Mouse (Mus musculus): ENCODE data around the gene Fam57b.

The Fam57b gene

DNA sequence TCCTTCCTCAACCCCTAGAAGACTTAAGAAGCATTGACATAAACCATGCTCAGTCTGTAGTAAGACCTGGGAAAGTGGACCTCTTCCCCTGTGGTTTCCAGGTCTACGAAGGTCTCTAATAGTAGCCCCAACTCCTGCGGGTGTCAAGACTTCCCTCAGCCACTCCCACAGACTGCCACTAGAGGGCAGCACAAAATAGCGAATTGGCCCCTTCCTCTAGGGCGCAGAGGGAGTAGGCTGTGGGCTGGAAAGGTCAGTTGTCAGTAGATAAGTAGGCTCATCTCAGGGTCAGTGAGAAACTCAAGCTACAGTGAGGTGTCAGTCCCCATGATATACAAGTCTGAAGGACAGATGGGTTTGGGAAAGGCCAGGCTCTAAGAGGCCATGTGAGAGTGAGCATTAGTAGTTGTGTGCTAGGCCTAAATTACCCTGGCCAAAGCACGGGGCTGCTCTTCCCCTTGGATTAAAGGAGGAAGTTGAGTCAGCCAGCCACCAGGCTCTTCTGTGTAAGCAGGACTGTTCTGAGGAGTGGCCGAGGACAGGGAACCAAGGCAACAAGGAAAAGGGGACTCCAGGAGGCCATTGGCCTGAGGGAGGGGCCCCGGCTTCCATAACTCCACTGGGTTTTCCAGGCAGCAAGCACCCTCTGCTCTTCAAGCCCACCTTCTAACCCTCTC, 24.5 kb downstream of the Fam57b start:
- ATAC-seq (ENCODE audit: insufficient number of reproducible peaks, low FRiP score, low TSS enrichment) = peak; percentile 62; the same call in 1 of the 2 replicates

DNA sequence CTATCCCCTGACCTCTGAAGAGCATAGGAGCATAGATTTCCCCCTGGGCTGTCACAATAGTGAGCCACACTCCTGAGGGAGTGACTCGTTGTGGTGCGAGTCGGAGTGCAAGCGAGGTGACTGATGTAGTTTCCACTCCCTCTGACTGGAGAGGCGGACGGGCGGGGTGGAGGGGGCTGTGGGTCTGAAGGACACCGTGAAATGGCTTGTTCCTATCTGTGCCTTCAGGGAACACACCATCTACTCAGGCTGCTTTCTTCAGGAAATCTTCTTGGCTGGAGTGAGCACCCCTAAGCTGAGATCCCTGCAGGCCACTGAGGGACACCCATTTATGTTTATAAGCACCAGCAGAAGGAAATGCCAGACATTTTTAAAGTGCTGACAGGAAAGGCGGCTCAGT, 25.3 kb downstream of the Fam57b start:
- ATAC-seq (ENCODE audit: insufficient number of reproducible peaks, low FRiP score, low TSS enrichment) = 0 out of 2 replicates have a peak, but pooled peaks have one; percentile 9

DNA sequence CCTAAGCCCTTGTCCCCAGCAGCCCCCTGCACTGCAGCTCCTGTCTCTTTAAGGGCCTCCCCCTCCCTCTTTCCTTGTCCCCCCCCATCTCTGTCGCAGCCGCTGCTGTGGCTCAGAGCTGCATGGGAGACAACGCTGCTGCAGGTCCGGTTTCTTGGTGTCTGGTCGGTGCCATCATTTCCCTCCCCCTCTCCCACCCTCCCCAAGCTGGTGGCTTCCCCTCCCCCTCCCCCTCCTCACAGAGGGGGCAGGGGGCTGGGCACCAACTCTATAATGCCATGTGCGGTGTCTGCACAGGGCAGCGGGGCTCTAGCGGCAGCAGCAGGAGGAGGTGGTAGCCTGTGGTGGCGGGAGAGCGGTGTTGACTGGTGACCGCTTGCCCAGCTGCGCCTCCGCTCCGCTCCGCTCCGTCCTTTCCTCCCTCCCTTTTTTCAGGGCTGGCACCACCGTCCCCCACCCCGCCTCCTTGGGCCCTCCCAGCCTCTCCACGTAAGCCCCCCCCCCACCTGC, 25.8 kb downstream of the Fam57b start:
- ATAC-seq (ENCODE audit: insufficient number of reproducible peaks, low FRiP score, low TSS enrichment) = 0 out of 2 replicates have a peak, but pooled peaks have one; percentile 7

DNA sequence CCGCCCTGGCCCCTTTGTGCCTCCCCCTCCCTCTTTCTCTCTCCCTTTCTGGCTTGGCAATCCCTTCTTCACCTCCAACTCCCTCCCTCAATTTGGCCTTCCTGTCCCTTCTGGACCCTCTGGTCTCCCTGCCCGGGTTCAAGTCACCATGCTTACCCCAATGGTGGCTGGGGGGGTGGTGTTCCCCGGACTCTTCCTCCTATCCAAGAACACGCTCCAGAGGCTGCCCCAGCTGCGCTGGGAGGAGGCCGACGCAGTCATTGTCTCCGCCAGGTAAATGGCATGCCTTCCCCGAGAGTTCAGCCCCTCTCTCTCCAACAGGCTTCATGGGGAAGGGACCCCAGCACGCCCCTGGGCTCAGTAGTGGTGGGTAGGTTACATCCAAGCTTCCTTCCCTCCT, 26.5 kb downstream of the Fam57b start:
- no peak for ATAC-seq (ENCODE audit: insufficient number of reproducible peaks, low FRiP score, low TSS enrichment)

DNA sequence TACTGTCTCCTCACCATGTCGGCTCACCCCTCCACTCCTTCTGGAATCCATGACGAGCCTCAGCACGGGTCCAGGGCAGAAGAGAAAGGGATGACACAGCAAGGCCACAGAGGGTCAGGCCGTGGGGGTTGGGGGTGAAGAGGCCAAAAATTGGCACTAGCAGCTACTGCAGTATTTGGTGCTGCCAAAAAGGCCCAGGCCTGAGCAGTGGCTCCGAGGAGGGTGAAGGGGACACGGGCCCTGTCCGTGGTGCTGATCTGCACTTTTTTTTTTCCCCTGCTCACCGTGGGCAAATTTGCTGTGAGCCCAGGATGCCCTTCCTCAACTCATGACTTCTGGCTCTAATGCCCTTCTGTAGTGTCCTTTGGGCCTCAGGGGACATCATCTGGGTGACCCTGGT, 27.9 kb downstream of the Fam57b start:
- no peak for ATAC-seq (ENCODE audit: insufficient number of reproducible peaks, low FRiP score, low TSS enrichment)

DNA sequence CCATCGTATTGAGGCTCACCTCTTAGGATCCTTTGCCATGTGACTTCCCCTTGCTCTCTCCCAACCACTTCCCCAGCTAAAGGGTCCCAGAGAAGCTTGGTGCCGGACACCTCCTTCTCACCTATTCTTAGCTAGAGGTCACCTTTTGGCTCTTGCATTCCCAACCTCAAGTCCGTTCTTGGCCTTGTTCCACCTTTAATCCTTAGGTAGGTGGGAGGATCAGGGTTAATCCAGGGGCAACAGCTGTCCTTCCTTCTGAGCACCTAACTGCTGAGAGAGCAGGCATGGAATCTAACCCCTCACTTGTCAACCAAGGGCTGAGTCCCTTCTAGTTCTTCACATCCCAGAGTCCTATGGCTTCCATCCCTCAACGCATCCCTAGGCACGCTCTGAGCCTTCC, 28.5 kb downstream of the Fam57b start:
- no peak for ATAC-seq (ENCODE audit: insufficient number of reproducible peaks, low FRiP score, low TSS enrichment)

DNA sequence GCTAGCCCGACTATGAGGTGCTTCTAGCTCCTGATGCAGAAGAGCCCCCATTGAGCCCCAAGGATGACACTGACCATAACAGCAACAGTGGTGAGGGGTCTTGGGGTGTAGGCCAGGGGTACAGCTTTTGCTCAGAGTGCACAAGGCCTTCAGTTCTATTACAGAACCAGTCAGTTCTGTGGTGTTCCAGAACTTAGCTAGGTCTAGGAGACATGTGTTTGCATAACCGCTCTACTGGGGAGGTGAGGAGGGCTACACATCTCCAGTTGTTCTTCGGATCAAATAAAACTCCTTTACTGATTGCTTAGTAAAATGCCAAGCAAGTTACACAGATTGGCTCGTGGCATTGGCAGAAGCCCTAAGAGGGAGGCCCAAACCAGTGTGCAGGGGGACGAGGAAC, 34.1 kb downstream of the Fam57b start, which contains the start of gene 4930451I11Rik:
4930451I11Rik (minus strand) TSS at position 101 of the 400 bp plus-strand sequence.
- no peak for ATAC-seq (ENCODE audit: insufficient number of reproducible peaks, low FRiP score, low TSS enrichment)

DNA sequence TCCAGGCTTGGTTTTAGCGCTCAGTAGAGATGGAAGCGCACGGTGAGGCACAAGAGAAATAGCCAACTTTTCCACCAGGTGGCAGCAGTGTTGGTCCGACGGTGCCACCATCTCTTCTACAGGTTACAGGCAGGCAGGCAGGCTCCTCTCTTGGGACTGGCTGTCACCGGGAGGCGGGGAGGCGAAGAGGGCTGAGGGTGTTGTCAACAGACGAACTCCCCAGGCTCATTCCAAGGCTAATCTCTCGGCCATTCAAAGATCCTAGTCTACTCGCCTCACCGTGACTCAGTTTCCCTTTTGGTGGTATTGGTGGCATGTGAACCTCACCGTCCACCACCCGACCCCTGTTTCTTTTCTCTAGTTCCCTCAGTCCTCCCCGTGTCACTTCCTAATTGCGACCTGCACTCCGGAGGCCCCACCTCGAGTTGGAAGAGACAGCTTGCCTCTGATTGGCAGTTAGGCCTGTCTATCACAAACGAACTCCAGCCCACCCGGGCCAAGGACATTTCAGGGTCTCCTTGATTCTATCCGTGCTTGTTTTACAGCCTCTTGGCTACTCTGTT, 34.6 kb downstream of the Fam57b start:
- peak; percentile 79; the same call in 1 of the 2 replicates for ATAC-seq (ENCODE audit: insufficient number of reproducible peaks, low FRiP score, low TSS enrichment)

DNA sequence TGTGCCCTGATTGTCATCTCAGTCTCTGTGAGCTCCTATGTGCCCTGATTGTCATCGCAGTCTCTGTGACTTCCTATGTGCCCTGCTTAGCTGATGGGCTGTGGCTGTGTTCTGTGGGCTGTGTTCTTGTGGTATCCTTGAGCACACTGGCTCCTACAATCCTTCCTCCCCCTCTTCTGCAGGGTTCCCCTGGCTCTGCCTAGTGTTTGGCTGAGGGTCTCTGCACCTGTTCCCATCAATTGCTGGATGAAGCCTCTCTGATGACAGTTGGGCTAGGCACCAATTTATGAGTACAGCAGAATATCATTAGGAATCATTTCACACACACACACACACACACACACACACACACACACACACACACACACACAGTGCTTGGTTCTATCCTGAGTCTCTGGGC, 35.8 kb downstream of the Fam57b start:
- ATAC-seq (ENCODE audit: insufficient number of reproducible peaks, low FRiP score, low TSS enrichment) = no peak

DNA sequence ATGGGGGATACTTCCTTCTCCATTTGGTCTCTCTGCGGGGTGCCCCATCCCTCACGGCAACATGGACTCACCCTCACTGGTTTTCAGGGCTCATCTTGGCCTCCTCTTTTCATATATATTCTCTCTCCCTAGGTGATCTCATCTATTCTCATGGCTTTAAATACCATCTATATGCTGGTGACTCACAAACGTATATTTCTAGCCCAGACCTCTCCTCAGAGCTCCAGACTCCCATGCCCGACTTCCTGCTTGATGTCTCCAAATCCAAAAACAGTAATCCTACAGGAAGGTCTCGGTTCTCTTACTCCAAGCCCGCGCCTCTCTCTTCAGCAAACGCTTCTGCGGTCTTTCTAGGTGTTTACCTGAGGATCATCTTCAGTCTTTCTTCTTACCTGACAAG, 45.8 kb downstream of the Fam57b start:
- no peak for ATAC-seq (ENCODE audit: insufficient number of reproducible peaks, low FRiP score, low TSS enrichment)

DNA sequence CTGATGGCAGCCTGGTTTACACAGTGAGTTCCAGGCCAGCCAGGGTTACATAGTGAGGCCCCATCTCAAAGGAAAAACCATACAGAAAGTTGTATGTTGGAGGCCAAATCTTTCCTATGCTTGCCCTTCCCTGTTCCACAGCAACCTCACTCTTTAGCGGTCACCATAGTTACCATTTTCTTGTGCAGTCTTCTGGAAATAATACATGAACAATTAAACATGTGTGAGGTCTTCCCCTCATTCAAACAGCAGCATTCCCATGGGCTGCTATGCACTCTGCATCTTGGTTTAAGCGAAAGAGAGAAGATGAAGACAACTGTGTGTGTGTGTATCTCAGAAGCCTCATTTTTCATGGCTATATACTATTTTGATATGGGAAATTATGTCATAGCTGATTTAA, 48.0 kb downstream of the Fam57b start:
- no peak for ATAC-seq (ENCODE audit: insufficient number of reproducible peaks, low FRiP score, low TSS enrichment)

DNA sequence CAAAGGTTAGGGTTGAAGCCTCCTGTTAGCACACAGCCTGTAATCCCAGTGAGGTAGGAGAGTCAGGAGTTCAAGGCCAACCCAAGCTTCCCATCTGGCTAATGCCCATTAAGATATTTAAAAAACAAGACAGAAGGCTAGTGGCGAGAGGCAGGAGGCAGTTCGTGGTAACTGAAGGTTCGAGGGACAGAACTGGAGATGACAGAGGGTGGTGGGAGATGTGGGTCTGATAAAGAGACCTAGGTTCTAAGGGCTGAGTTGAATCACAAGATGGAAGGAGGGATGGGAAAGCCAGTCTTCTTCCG, 49.6 kb downstream of the Fam57b start, which contains the start of gene Doc2a:
Doc2a (plus strand) TSS at position 301 of the 305 bp plus-strand sequence.
- ATAC-seq (ENCODE audit: insufficient number of reproducible peaks, low FRiP score, low TSS enrichment) = no peak

DNA sequence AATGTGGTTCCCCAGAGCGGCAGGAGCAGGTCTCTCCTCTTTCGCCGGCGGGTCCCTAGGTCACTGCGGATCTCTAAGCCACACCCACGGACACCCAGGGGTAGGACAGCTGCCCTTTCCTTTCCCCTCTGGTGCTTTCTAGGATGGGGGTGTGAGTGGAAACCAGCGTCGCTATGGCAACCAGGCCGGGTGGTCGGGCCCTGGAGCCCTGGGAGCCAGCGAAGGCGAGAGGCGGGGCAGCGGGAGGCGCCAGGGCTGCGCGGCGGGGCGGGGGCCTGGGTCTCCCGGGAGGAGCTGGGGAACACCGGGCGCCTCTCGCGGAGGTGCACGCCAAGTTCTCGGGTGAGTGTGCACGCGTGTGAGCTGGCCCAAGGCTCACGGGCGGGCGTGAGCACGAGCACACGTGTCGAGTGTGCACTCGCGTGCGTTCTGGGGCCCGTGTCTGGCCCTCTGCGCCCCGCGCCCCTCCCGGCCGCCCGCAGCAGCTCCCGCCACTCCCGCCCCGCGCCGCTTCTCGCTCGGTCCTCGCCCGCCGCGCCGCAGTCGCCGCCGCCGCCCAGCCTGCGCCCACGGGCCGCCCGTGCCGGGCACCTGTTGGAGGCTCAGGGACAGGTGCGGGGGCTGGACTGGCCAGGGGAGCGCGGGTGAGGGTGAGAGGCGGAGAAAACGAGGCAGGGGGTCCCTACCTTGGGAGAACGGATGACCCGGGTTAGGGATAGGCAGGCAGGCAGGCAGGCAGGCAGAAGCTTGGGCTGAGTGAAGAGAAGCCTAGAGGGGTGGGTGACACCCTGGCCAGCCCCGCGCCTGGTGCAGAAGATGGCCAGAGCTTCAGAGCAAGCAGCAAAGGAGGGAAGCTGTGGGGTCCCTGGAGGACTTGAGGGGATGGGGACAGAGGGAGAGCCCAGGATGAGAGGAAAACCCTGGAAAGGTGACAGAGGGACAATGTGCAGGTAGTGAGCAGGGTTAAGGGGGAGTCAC, 50.2 kb downstream of the Fam57b start:
- ATAC-seq (ENCODE audit: insufficient number of reproducible peaks, low FRiP score, low TSS enrichment) = no peak

DNA sequence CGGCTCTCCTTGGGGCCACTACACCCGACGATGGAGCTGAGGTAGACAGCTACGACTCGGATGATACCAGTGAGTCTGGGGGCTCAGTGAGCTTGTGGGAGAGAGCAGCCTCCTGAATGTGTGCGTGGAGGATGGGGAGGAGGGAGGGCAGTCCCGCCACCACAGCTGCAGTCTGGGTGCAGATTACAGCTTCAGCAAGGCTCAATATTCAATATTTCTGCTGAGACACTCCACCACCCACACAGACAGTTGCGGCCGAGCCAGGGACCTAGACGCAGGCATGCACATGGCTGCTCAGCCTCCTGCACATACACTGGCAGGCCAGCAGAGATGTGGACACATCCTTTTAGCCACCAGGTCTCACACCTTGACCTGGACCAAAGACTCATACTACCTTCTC, 51.3 kb downstream of the Fam57b start:
- no peak for ATAC-seq (ENCODE audit: insufficient number of reproducible peaks, low FRiP score, low TSS enrichment)

DNA sequence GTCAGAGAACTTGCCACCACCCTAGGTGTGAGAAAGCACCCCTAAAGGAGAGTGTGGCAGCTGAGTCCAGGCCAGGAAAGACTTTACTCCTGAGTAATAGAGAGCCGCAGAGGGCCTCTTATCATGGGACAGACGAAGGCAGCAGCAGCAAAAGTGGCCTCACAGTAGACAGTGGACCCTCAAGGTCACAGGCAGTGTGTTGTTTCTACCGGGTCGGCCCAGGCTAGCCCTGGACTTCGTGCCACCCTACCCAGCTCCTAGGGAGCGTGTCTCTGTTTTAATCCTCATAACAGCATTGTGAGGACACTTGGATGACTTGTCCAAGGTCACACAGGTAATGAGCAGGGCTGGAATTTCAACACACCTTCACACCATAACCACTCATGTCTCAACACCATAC, 52.7 kb downstream of the Fam57b start:
- ATAC-seq (ENCODE audit: insufficient number of reproducible peaks, low FRiP score, low TSS enrichment) = no peak

DNA sequence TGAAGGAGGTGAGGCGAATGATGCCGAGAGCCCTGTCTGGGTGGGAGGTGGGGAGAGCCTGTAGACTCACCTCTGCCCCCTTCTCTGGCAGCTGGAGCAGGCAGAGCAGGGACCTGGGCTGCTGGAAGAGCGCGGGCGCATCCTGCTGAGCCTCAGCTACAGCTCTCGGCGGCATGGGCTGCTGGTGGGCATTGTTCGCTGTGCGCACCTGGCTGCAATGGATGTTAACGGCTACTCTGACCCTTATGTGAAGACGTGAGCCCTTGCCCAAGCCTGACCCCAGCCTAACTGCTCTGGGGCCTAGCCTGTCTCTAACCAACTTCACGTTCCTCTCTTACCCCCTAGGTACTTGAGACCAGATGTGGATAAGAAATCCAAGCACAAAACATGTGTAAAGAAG, 53.7 kb downstream of the Fam57b start:
- ATAC-seq (ENCODE audit: insufficient number of reproducible peaks, low FRiP score, low TSS enrichment) = no peak

DNA sequence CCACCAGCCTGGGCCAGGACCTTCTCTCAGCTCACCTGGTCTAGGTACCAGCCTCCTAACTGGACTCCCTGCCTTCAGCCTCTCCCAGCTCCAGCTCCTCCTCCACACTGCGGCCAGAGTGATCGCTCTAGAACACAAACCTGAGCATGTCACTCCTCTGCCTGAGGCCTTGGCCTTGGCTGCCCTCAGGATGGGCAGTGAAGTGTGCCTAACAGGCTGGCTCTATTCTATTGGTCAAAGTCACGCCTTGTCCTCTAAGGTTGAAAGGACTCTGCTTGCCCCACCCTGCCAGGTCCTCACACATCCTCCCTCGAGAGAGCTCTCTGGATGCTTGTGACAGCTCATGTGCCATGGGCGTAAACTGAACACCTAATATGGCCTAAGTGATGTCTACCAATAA, 56.0 kb downstream of the Fam57b start:
- no peak for ATAC-seq (ENCODE audit: insufficient number of reproducible peaks, low FRiP score, low TSS enrichment)

DNA sequence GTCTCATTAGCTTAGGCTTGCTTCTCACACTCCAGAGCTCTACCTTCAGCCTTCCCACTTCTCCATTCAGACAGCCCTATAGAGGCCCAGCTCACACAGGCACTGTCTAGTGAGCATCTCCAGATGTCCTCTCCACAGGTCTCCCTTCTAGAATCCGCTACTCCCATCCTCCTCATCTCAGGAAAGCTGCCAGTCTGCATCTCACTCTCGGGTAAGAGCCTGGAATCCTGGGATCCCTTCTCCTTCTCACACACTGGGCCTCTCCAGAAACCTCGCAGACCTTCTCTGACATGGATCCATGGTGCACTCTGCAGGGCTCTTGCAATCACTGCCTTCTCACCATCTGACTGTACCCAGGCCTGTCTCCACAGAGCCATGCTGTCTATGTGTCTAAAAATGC, 58.2 kb downstream of the Fam57b start:
- no peak for ATAC-seq (ENCODE audit: insufficient number of reproducible peaks, low FRiP score, low TSS enrichment)

DNA sequence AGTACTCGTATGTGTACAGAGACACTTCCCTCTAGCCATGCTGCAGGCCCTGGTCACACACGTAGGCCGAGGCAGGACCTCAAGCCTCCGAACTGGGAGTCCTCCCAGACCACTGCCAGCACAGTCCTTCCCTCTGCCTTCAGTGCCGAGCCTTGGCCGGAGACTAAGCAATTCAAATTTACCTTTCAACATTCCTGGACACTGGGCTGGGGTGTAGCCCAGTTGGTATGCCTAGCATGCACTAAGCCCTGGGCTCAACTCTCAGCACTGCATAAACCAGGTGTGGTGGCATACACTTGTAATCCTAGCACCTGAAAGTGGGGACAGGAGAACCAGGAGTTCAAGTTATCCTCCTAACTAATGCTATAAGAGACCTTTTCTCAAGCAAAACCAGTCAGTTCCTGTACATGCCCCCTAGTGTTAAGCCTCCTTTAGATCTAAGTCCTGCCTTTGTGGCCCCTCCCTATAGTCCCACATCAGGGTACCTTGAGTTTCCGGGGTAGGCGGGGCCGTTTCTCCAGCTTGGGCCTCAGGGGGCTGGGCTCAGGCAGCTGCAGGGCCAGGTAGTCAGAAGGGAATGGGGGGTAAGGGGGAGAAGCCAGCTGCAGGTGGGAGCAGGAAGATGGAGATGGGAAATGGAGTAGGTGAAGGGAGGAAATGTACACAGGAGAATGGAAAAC, 59.4 kb downstream of the Fam57b start:
- no peak for ATAC-seq (ENCODE audit: insufficient number of reproducible peaks, low FRiP score, low TSS enrichment)

DNA sequence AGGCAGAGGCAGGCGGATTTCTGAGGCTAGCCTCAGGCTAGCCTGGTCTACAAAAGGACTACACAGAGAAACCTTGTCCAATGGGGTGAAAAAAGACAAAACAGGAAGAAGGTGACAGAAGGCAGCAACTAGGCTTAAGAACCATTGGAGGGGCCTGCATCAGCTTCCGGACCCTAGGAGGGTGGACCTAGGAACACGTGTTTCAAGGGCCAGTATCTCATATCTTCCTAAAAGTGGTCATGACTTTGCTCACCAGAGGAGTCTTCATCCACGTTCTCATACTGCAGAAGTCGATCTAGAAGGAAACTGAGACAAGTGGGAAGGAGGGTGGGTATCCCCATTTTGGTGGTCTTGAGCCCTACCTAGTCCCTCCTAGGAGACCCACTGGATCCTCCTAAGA, 63.5 kb downstream of the Fam57b start:
- ATAC-seq (ENCODE audit: insufficient number of reproducible peaks, low FRiP score, low TSS enrichment) = no peak
